Mouse (Mus musculus) layer of hippocampus, adult 8-10 months (tissue): ENCODE data around the gene E030018B13Rik. TPM values are rescaled to one million over a fixed set of nuclear protein-coding genes. Genes with fewer than 3 reads are reported as not detected.

Experiments
- DNase-seq, 2 experiments: peaks; one replicate each; pipeline ENCODE4 v3.0.0; 2022; ENCODE audit warnings: low spot score in 2 of 2
- total RNA-seq, 4 experiments: library from RNA; stranded (reverse); gene quantifications; 2 replicates each; pipeline ENCODE4 v1.2.4; 2022

The E030018B13Rik gene
- total RNA-seq, 4 experiments from 2014 or later: not detected

DNA sequence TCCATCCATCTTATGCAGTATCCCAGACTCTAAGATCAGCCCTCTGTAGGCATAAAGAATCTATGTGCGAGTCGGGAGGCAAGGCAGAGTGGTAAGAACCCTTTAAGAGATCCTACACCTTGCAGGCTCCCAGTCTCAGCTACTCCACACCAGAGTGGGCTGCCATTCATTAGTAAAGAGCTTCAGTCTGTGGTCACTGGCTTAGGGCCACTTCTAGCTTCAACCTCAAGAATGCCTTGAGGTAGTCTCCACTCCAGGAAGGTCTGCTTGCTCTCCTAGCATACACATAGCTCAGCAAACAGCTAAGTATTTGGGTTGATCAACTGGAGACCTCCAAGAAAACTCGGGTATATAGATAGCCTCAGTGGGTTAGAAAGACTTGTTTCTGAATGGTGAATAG is 19.0 kb upstream of the E030018B13Rik start:
- DNase-seq: no peak

DNA sequence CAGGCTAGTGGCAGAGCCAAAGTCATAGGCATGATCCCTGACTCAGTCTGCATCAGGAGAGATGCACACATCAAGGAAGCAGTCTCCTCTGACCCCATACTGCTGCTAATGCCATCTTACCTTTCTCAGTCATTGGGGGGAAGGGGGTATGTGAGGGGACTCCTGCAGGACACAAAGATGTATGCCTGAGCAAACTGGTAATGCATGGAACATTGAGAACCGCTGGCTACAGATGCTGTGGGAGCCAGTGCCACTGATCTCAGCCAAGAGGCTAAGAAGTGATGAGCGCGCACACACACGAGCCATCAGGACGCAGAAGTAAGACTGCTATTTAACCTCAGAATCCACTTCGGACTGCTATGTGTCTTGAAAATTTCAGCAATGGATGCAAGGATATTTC is 18.5 kb upstream of the E030018B13Rik start:
- DNase-seq: no peak

DNA sequence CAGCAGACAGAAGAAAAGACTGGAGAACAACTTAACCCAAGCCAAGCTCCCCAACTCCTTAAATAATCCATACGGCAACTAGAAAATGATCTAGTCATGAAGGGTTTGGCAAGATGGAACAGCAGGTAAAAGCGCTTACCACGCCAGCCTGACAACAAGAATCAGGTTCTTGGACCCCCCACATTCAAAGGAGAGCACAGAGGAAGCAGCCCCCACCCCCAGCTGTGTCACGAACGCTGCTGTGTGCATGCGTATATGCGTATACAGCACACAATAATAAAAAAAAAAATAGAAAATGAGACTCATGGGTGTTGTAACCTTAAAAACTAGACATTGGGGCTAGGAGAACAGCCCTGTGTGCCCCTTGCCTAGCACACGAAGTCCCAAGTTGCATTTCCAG is 16.7 kb upstream of the E030018B13Rik start:
- DNase-seq: no peak

DNA sequence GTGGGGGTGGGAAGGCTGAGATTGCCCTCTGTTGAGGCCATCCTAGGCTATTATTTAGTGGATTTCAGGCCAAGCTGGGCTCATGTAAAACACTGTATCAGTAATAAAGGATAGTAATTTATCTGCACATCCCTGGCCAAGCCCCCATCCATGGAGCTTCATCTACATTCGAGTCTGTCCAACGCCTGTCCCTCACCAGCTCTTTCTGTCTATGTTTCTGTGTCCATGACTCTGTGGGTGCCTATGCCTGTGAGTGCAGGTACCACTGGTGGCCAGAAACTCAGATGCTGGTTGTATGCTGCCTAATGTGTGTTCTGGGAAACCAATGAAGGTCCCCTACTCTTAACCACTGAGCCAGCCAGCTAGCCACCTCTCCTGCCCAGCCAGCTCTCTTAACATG is 16.2 kb upstream of the E030018B13Rik start:
- no peak for DNase-seq

DNA sequence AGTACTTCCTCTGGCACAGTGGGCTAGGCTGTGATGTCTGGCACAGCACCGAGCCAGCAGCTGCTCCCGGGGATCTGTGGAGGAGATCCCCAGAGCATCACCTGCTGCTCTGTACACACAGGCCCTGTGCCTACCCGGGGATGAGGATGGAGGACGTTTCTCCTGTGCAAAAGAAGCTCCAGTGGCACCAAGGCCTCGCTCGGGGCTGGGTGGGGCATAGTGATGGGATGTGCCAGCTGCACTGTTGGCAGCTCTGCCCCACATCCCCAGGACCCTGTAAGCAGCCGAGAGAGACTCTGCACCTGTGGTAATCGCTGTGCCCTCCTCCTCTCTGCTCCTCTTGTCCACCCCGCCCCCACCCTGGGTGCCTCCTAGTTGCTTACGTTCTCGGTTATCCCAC is 15.3 kb upstream of the E030018B13Rik start:
- no peak for DNase-seq

DNA sequence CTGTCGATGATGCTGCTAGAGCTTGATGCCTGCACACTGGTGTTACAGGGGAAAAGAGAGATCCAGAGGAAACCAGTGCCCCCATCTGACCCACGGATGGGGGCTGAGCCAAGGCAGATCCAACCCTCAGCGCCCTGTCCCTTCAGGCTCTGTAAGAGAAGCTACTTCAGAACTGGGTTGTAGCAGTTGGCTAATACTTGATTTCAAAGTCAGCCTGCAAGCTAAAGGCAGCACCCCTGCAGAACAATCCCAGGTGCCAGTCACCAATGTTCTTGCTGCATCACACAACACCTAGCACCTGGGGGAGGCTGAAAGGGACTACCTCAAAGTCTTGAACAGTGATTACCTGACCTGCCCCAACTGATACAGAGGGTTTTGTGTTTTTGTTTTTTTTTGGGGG is 14.7 kb upstream of the E030018B13Rik start:
- DNase-seq: no peak

DNA sequence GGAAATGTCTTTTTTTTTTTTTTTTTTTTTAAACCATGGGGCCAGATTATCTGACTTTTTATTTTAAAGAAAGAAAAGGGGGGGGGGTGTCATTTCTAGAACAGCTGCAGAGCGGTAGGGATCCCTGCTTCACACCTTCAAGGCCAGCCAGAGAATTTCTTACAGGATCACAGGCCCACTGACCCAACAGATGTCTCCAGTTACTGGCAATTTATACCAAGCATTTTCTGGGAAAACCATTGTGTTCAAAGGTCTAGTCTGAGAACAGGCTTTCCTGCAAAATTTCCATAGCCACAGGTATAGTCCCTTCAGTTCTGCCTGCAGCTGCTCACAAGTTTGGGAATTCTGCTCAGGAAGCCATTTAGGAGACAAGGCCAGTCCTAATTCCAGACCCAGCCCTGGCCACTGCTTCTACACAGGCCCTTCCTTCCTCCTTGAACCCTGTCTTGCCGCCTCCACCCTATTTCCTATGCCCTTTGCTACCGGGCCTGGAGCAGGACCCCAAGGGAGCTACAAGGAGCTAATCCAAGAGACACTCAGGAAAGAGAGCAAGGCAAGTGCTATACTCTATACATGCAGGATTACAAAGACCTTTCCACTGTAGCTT is 13.9 kb upstream of the E030018B13Rik start:
- DNase-seq: no peak

DNA sequence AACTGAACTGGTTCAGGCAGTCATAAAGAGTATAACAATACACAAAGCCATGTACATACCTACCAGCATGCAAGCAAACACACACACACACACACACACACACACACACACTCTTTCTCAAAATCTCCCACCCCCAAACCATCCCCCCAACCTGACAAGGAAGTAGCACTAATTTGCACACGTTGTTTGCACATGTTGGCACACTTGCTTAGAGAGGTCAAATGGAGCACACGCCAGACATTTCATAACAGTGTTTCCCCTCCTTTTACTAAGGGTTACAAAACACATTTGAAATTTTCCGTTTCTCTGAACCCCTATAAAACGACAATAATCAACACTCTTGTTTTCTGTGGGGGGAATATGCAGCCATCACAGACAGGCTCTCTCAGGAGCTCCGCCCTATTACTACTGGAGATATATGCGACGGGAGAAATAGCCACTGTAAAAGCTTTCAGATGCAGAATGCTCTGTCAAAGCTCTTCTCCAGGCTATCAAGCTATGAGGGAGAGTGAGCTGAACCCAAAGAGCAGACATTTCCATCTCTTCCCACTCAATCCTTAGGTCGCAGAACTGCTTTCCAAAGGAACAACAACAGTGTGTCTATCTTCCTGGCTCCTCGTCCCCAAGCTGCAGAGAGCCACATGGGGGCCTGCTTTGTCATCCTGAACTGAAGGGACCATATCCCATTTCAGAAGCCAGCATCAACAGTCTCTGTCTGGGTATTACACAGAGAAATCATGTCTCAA is 12.8 kb upstream of the E030018B13Rik start:
- no peak for DNase-seq

DNA sequence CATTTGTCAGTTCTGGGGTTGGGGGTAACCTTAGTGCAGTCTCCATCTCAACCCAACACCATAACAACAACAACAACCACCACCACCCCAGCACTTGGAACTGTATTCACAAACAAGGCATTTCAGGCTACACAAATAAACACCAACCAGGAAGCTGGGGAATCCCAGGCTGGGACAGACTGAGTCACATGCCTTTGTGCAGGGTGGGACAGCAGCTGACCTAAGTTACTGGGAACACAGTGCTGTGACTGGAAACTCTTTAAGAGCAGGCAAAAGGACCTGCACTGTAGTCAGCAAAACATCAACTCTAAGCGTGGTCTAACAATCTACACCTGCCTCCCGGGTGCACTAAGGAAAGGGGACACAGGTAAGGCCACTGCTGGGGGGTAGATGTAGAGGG is 11.5 kb upstream of the E030018B13Rik start:
- DNase-seq: no peak

DNA sequence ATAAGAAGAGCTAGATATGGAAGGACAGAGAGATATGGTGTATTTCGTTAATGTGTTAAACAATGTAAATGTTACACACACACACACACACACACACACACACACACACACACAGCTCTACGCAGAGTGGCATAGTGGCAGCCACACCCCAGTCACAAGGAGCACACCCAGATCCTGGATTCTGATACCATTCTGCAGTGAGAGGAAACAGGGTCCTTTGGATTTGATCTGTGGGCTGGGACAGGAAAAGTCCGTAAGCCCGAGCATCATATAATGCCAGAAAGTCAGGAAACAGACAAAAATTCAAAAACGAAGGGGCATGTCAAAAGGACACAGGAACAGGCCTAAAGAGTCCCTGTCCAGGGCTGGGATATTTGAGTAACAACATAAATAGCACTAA is 11.0 kb upstream of the E030018B13Rik start:
- no peak for DNase-seq

DNA sequence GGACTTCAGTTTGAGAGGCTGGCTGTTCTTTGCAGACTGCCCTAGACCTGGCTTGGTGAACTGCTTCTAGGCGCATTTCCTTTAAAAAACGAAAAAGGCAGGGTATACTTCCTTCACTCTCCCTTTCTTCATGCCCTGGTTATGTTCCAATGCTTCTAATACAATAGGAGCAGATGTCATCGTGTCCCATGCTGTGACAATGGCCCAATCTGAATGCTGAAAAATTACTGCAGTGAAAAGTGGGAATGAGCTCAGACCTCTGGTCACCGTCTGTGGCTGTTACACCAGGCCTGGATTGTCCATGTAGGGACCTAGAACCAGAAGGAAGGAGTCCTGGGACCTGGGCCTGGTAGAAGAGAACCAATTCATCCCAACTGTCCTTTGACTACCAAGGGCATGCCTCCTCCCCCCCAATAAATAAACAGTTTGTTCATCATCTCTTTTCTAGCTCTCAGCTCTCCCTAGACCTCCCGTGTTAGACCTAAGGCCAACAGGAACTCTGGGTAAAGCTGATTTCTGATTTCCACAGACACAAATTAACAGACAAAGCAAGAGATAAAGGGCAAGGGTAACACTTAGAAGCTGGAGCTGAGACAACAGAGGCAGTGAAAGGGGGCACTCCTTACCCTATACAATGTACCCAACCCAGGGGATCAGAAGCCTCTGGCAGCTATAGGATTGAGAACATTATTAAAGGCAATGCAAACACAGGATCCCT is 8.7 kb upstream of the E030018B13Rik start:
- no peak for DNase-seq

DNA sequence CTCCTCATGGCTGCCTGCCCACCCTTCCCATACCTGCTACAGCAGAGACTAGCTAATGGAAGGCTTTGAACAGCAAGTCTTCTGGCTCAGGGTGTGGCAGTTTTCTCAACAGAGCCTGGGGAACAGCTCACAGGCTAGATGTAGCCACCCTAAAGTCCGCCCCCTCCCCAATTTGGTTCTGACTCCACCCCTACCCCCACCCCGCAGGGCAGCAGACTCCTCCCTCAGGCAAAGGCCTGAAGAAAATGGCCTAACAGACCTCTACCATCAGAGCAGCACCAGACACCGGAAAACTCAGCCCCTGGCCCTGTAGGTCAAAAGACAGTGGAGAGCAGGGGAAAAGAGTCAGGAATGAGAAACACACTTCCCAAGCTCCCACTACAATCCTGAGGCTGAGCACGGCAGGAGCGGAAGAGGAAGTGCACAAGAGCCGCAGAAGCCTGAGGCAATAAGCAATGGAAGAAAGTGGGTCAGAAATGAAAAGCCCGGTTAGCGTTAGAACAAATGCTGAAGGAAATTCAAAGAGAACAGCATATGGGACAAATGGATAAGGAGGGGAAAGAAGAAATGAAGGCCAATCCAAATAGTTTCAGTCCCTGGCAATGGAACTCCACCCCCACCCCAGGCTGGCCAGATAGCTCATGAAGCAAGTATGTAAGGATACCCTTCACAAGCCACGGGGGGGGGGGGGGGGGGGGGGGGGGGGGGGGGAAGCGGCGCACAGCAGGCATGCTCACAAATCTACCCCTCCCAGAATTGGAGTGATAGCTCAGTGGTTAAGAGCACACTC is 8.0 kb upstream of the E030018B13Rik start:
- DNase-seq: no peak

DNA sequence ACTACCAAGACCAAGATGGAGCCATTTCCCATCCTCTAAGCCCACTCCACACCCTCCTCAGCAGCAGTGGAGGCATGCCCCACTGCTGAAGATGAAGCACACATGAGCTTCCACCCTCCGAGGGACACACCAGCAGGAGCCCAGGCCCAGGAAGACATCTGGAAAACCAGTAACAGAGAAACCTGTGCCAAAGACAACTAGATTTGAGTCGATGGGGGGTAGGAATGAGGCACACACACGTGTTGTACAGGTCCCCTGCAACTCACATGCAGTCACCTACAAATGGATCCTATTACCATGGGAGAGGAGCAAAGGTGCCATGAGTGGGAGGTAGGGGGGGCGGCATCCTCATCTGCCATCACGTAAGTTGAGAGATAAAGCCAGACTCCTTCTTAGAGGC is 6.4 kb upstream of the E030018B13Rik start:
- DNase-seq: no peak

DNA sequence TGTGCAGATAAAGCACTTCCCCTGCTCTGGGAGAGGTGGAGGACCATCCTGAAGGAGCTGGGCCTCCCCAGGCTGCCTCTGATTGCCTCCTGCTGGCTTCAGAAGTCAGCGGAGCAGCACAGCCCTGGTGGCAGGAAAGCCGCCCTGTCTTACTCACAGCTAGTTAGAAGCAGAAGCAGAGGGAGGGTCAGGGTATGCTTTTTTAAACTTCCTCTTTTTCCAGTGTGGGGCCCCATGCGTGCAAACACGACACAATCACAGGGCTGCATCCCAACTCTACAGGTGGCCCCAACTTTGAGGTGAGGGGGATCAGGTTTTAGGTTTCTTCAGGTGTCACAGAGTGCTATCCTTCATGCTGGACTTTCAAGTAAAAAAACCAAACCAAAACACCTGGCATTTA is 5.7 kb upstream of the E030018B13Rik start:
- DNase-seq: no peak

DNA sequence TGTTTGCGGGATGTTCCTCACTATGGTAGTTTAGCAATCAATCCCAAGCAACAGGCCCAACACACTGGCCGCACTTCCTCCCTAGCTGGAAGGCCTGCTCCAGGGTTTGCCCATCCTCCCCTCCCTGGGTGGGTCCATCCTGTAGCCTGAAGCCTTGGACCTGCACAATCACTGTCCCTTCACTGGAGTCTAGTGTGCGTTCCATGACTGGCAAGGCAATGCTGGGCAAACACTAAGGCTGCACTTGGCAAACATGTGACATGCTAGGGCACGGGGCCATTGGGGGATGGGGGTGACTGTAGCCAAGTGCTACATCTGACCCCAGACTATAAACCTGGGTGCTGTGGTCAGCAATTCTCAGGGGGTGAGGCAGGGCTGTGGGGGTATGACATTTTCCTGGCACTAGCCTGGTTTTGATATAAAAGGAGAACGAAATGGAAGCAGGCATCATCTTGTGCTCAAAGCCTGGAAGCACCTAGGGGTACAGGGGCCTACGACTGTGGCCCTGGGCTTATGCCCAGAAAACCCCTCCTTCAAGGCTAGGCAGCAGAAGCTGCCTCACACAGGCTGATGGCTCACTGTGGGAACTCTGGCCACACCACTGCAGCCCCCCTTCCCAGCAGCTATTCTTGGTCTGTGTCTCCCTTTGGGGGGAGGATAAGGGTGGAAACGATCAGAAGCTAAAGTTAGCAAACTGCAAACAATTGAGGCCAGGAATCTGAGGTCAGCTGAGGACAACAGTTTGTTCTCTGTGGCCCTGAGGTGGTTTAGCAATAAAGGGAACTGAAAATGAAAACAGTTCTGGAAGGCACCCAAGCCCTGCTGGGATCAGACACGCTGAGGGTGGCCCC is 5.0 kb upstream of the E030018B13Rik start:
- no peak for DNase-seq

DNA sequence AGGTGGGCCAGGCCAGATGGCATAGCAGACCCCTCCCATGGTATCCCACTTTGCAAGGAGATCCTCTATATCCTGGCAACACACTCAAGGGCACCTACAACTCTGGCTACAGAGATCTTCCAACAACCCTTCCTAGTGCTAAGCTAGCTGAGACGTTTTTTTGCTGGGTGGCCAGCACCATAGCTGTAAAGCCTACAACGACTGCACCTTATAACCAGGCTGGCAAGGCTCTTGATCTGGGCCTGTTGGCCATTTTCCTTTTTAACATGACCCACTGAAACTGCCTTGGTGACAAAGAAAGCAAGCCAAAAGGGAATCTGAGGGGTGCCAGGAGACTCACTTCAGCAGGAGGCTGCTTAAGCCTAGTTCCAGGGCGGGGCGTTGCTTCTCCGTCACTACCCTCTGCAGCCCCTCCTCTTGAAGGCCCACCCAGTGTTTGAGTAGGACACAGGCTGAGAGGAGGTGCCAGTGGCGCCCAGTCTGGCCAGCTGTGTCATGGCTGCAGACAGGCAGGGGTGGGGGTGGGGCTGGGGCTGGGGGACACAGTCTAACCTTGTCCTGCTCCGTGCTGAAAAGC is 4.3 kb upstream of the E030018B13Rik start:
- DNase-seq: no peak

DNA sequence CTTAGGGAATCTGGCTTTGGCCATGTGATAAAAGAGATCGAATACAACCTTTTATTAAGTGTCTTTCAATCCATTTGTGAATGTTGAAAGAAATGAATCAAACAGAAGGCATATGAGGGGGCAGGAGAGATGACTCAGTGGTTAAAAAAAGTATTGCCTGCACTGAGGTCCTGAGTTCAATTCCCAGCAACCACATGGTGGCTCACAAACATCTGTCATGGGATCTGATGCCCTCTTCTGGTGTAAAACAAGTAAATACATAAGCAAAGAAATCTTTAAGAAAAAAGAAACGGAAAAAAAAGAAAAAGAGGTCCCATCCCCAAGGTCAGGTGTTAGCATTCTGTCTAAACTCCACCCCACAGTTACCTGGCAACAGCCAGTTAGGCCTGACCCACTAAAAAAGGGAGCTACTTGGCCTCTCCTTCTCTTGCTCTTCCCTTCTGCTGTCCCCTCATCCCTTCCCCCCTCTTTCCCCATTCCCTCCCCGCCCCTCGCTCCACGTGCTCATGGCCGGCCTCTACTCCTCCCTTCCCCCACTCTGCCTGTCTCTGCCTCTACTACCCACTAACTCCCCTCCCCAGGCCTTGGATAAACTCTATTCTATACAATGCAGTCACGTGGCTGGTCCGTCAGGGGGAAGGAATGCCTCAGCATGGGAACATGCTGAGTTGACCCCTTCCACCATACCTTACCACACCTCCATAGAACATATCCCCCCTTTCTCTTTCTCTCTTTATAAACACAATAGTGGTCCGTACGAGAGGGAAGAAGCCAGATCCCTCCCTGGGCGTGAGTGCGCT is 3.5 kb upstream of the E030018B13Rik start:
- no peak for DNase-seq

DNA sequence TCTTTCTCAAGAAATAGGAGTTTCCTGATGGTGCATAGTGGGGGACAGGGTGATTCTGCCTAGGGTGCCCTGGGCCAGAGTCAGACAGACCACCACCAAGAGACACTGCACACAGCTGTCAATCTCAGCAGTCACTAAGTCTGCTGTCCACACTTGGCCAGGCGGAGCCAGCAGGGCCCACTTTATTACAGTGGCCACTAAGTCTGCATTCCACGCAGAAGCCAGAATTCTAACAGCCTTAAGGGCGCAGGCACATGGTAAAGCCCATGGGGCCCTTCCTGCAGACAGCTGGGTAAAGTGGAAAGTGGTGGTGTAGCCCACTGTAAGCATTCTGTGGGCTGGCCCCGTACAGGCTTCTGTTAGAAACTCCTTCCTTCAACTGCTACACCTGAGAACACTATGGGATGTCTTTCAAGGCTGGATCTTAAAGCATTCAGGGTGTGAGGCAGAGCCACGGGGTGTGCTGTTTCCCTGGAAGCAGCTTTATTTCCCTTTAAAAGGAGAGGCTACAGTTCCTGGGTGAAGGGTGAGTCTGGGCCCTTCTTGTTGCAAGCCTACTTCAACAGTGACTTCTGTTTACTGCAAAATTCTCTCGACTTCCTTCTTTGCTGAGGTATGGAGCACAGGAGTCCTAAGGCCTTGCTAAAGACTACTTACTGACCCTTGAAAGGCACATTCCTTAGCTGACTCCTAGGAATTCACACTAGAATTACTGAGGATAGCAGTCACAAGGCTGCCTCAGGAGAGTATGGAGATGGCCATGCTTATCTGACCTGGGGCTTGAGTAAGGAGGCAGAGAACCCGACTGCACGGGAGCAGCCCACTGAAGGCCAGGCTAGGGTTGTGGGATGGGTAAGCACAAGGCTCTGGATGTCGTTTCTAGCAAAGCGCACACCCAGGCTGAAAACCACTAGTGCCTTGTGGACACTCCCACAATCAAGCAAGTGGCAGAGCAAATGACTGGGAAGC is 2.6 kb upstream of the E030018B13Rik start:
- no peak for DNase-seq

DNA sequence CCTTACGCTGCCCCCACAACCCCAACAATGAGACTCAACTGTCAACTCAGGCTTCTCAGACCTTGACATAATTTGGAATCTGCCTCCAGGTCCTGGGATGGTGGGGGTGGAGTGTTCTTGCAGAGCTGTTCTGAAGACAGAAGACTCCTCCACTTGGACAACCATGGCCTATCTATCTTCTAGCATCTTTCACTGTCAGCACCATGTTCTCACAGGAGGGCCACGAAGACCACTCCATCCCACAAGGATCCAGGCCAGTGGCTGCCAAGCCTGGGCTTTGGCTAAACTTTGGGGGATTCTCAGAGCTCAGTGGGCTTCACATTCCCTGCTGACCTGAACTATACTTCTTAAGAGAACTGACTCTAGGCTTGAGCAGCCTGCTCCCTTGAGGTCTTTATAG is 1.8 kb upstream of the E030018B13Rik start:
- DNase-seq: no peak
